In the genomic region with DNA sequence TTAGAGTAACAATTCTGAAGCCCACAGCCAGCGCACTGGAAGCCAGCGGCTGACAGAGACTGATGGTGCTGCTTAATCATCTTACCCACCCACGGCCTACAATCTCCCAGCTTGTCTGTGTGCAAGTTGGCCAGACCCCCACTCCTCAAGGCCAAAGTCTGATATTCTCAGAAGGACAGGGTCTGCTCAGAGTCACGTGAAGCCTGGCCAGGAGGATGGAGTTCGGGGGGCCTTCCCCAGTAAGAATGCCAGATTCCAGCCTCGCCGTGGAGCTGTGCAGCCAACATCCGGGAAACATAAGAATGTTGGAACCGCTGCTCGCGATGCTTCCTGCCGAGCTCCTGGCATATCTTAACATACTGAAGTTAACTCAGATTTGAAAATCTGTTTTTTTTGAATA, we compare ENCODE assay signal across 11 mouse cellular contexts.
A peak's percentile ranks its signal among the peaks of the same experiment; 100 is the strongest.
DNase-seq lines count a peak whose midpoint lies in the region; ATAC-seq and TF ChIP-seq lines count a peak whose summit lies in the region.
"Had no signal": no experiment of that assay in that cellular context is flagged by ENCODE, and none has a peak within 500 bp of the region (broad histone marks: within the 10 kb centered on the region; RNA-seq: fewer than 3 reads in every experiment).

No protein-coding gene starts in this region.

- peak overlapping the region; percentile 24; the same call in 1 of the 2 replicates for H3K27ac ChIP-seq in embryonic facial prominence, embryonic 13.5 days
- H3K27ac ChIP-seq in embryonic facial prominence, embryonic 10.5 days (replicated peaks): no peak overlapping the region
- H3K27ac ChIP-seq in midbrain, postnatal 0 days (ENCODE audit: low read depth, low read length): no peak overlapping the region
- no peak overlapping the region for H3K27ac ChIP-seq in midbrain, embryonic 15.5 days
- peak overlapping the region; percentile 75 for H3K27ac ChIP-seq in hindbrain, embryonic 10.5 days

- no peak for ATAC-seq in embryonic facial prominence, embryonic 13.5 days (ENCODE audit: insufficient number of reproducible peaks, insufficient read depth, low FRiP score, low TSS enrichment, low read depth)
- no peak for ATAC-seq in midbrain, postnatal 0 days (ENCODE audit: low FRiP score)
- no peak for ATAC-seq in midbrain, embryonic 15.5 days (replicated peaks)

- DNase-seq in embryonic facial prominence, embryonic 10.5 days (ENCODE audit: low spot score): no peak
- DNase-seq in midbrain, postnatal 0 days (ENCODE audit: low spot score): peak; percentile 40
- DNase-seq in hindbrain, embryonic 10.5 days (ENCODE audit: low spot score): peak; percentile 21
- DNase-seq in testis, postnatal 14 days (ENCODE audit: low spot score): peak; percentile 16
- DNase-seq in MN1 (ENCODE audit: low spot score): no peak
- DNase-seq in Muller cell, postnatal 12 days (ENCODE audit: inconsistent ontology term): no peak
- DNase-seq: cerebellum, adult 9-10 months; midbrain, embryonic 14.5 days; right cerebral cortex, postnatal 4 days had no signal

- no peaks in the 10 kb centered on the region for H3K9me3 ChIP-seq in embryonic facial prominence, embryonic 13.5 days
- no peaks in the 10 kb centered on the region for H3K9me3 ChIP-seq in embryonic facial prominence, embryonic 10.5 days
- H3K9me3 ChIP-seq in midbrain, postnatal 0 days (ENCODE audit: low read length): no peaks in the 10 kb centered on the region
- no peaks in the 10 kb centered on the region for H3K9me3 ChIP-seq in midbrain, embryonic 15.5 days
- 0 out of 2 replicates have a peak, but pooled peaks cover 7% of the 10 kb centered on the region for H3K9me3 ChIP-seq in hindbrain, embryonic 10.5 days

- H3K4me2 ChIP-seq in embryonic facial prominence, embryonic 13.5 days: no peak overlapping the region
- no peak overlapping the region for H3K4me2 ChIP-seq in midbrain, postnatal 0 days (ENCODE audit: low read depth, low read length, poor library complexity, severe bottlenecking)
- H3K4me2 ChIP-seq in midbrain, embryonic 15.5 days: no peak overlapping the region

- TF ChIP-seq CTCF in midbrain, postnatal 0 days (IDR thresholded peaks at IDR 0.05): no peak

- H3K36me3 ChIP-seq in embryonic facial prominence, embryonic 13.5 days: peaks cover 70% of the 10 kb centered on the region
- H3K36me3 ChIP-seq in embryonic facial prominence, embryonic 10.5 days (replicated peaks): peaks cover 4% of the 10 kb centered on the region; the same call in 1 of the 2 replicates
- H3K36me3 ChIP-seq in midbrain, postnatal 0 days (ENCODE audit: insufficient read depth, low read length): peaks cover 6% of the 10 kb centered on the region; the same call in 1 of the 2 replicates
- no peaks in the 10 kb centered on the region for H3K36me3 ChIP-seq in midbrain, embryonic 15.5 days (replicated peaks)
- peaks cover 21% of the 10 kb centered on the region for H3K36me3 ChIP-seq in hindbrain, embryonic 10.5 days

- no peak overlapping the region for H3K4me3 ChIP-seq in embryonic facial prominence, embryonic 13.5 days
- H3K4me3 ChIP-seq in embryonic facial prominence, embryonic 10.5 days: no peak overlapping the region
- no peak overlapping the region for H3K4me3 ChIP-seq in midbrain, postnatal 0 days (ENCODE audit: low read depth, low read length)
- no peak overlapping the region for H3K4me3 ChIP-seq in midbrain, embryonic 15.5 days
- H3K4me3 ChIP-seq in hindbrain, embryonic 10.5 days: no peak overlapping the region

- no peaks in the 10 kb centered on the region for H3K27me3 ChIP-seq in embryonic facial prominence, embryonic 13.5 days
- no peaks in the 10 kb centered on the region for H3K27me3 ChIP-seq in embryonic facial prominence, embryonic 10.5 days (replicated peaks; ENCODE audit: low read depth, poor library complexity, severe bottlenecking)
- no peaks in the 10 kb centered on the region for H3K27me3 ChIP-seq in midbrain, postnatal 0 days (ENCODE audit: insufficient read depth, low read length)
- no peaks in the 10 kb centered on the region for H3K27me3 ChIP-seq in midbrain, embryonic 15.5 days (replicated peaks)
- H3K27me3 ChIP-seq in hindbrain, embryonic 10.5 days (ENCODE audit: insufficient read depth, poor library complexity, severe bottlenecking): no peaks in the 10 kb centered on the region

- no peak overlapping the region for H3K9ac ChIP-seq in embryonic facial prominence, embryonic 13.5 days
- H3K9ac ChIP-seq in midbrain, postnatal 0 days (replicated peaks; ENCODE audit: low read length, poor library complexity, severe bottlenecking): no peak overlapping the region
- no peak overlapping the region for H3K9ac ChIP-seq in midbrain, embryonic 15.5 days

- 72% methylated on average over 12 of the region's 12 CpGs for WGBS in embryonic facial prominence, embryonic 13.5 days
- WGBS in embryonic facial prominence, embryonic 10.5 days: 82% methylated on average over 12 of the region's 12 CpGs
- 64% methylated on average over 12 of the region's 12 CpGs for WGBS in midbrain, postnatal 0 days
- 69% methylated on average over 12 of the region's 12 CpGs for WGBS in midbrain, embryonic 15.5 days
- 72% methylated on average over 12 of the region's 12 CpGs for WGBS in hindbrain, embryonic 10.5 days

- H3K4me1 ChIP-seq in embryonic facial prominence, embryonic 13.5 days: no peaks in the 10 kb centered on the region
- H3K4me1 ChIP-seq in embryonic facial prominence, embryonic 10.5 days: no peaks in the 10 kb centered on the region; the same call in 1 of the 2 replicates
- H3K4me1 ChIP-seq in midbrain, postnatal 0 days (ENCODE audit: insufficient read depth, low read length): no peaks in the 10 kb centered on the region
- H3K4me1 ChIP-seq in midbrain, embryonic 15.5 days: no peaks in the 10 kb centered on the region
- H3K4me1 ChIP-seq in hindbrain, embryonic 10.5 days (replicated peaks): peaks cover 22% of the 10 kb centered on the region

Comparison
In these comparisons a context has a peak if more than half of its experiments do, and no peak if none do; other contexts are left out.
1. H3K27ac ChIP-seq: peak in embryonic facial prominence, embryonic 13.5 days (single experiment) and hindbrain, embryonic 10.5 days (single experiment); none in embryonic facial prominence, embryonic 10.5 days (single experiment), midbrain, postnatal 0 days (single experiment) and midbrain, embryonic 15.5 days (single experiment).
2. DNase-seq: peak in midbrain, postnatal 0 days (single experiment), hindbrain, embryonic 10.5 days (single experiment) and testis, postnatal 14 days (single experiment); none in embryonic facial prominence, embryonic 10.5 days (single experiment), MN1 (single experiment) and Muller cell, postnatal 12 days (single experiment).